Mouse (Mus musculus): Measurements from ENCODE around the gene Itpr1. TPM values are rescaled to one million over a fixed set of nuclear protein-coding genes. Genes with fewer than 3 reads are reported as not detected.
A peak's percentile ranks its signal among the peaks of the same experiment; 100 is the strongest.

Itpr1 gene
- polyA plus RNA-seq, 1 experiment from 2014 or later, result 5.5 TPM

GRCm38 (mm10) chr6:108240754-108241153 lies 27.9 kb downstream of the Itpr1 start:
- Histone ChIP-seq H3K36me3 (ENCODE audit: control insufficient read depth, insufficient read depth, low read length) (no peaks in the 10 kb centered on the region), H3K27me3 (ENCODE audit: control insufficient read depth, insufficient read depth, low read length) (no peaks in the 10 kb centered on the region), H3K9ac (replicated peaks; ENCODE audit: low read length) (no peak overlapping the region), H3K4me2 (ENCODE audit: low read length) (no peak overlapping the region), H3K4me1 (ENCODE audit: control insufficient read depth, insufficient read depth, low read length) (peaks cover 11% of the 10 kb centered on the region), H3K27ac (replicated peaks; ENCODE audit: low read depth, low read length) (no peak overlapping the region), H3K9me3 (ENCODE audit: control insufficient read depth, low read length) (no peaks in the 10 kb centered on the region), H3K4me3 (replicated peaks; ENCODE audit: low read depth, low read length) (no peak overlapping the region)
- ATAC-seq (ENCODE audit: low FRiP score, low TSS enrichment) (no peak), DNase-seq (peak; percentile 43)
- 75% methylated on average over 5 of the region's 5 CpGs for WGBS

GRCm38 (mm10) chr6:108244571-108244970 lies 31.7 kb downstream of the Itpr1 start:
- Histone ChIP-seq H3K9me3 (ENCODE audit: control insufficient read depth, low read length) (no peaks in the 10 kb centered on the region), H3K9ac (replicated peaks; ENCODE audit: low read length) (no peak overlapping the region), H3K36me3 (ENCODE audit: control insufficient read depth, insufficient read depth, low read length) (no peaks in the 10 kb centered on the region), H3K4me2 (ENCODE audit: low read length) (no peak overlapping the region), H3K27ac (replicated peaks; ENCODE audit: low read depth, low read length) (no peak overlapping the region), H3K4me1 (ENCODE audit: control insufficient read depth, insufficient read depth, low read length) (peaks cover 12% of the 10 kb centered on the region), H3K4me3 (replicated peaks; ENCODE audit: low read depth, low read length) (no peak overlapping the region), H3K27me3 (ENCODE audit: control insufficient read depth, insufficient read depth, low read length) (no peaks in the 10 kb centered on the region)
- whole genome bisulfite sequencing, result 92% methylated on average over 8 of the region's 8 CpGs
- no peak for DNase-seq
- no peak for ATAC-seq (ENCODE audit: low FRiP score, low TSS enrichment)

- no peak overlapping the region for H3K27ac ChIP-seq (replicated peaks; ENCODE audit: low read depth, low read length)
- no peaks in the 10 kb centered on the region for H3K36me3 ChIP-seq (ENCODE audit: control insufficient read depth, insufficient read depth, low read length)
- ATAC-seq (ENCODE audit: low FRiP score, low TSS enrichment) (no peak), DNase-seq (no peak)
- no peaks in the 10 kb centered on the region for H3K27me3 ChIP-seq (ENCODE audit: control insufficient read depth, insufficient read depth, low read length)
- no peaks in the 10 kb centered on the region for H3K9me3 ChIP-seq (ENCODE audit: control insufficient read depth, low read length)
- H3K9ac ChIP-seq (replicated peaks; ENCODE audit: low read length), result no peak overlapping the region
- H3K4me2 ChIP-seq (ENCODE audit: low read length), result no peak overlapping the region
- no peak overlapping the region for H3K4me3 ChIP-seq (replicated peaks; ENCODE audit: low read depth, low read length)
- H3K4me1 ChIP-seq (ENCODE audit: control insufficient read depth, insufficient read depth, low read length), result peaks cover 16% of the 10 kb centered on the region
- WGBS, result 89% methylated on average over 3 of the region's 3 CpGs
Measured at GRCm38 (mm10) chr6:108246369-108247085, 33.6 kb downstream of the Itpr1 start.

GRCm38 (mm10) chr6:108247211-108247610 lies 34.3 kb downstream of the Itpr1 start:
- H3K36me3 ChIP-seq (ENCODE audit: control insufficient read depth, insufficient read depth, low read length), result no peaks in the 10 kb centered on the region
- no peak overlapping the region for H3K27ac ChIP-seq (replicated peaks; ENCODE audit: low read depth, low read length)
- H3K9me3 ChIP-seq (ENCODE audit: control insufficient read depth, low read length), result no peaks in the 10 kb centered on the region
- peaks cover 16% of the 10 kb centered on the region for H3K4me1 ChIP-seq (ENCODE audit: control insufficient read depth, insufficient read depth, low read length)
- WGBS, result 87% methylated on average over 3 of the region's 3 CpGs
- no peak overlapping the region for H3K9ac ChIP-seq (replicated peaks; ENCODE audit: low read length)
- no peaks in the 10 kb centered on the region for H3K27me3 ChIP-seq (ENCODE audit: control insufficient read depth, insufficient read depth, low read length)
- no peak overlapping the region for H3K4me3 ChIP-seq (replicated peaks; ENCODE audit: low read depth, low read length)
- no peak for ATAC-seq (ENCODE audit: low FRiP score, low TSS enrichment)
- no peak overlapping the region for H3K4me2 ChIP-seq (ENCODE audit: low read length)
- no peak for DNase-seq

GRCm38 (mm10) chr6:108248519-108248918 lies 35.6 kb downstream of the Itpr1 start:
- no peaks in the 10 kb centered on the region for H3K9me3 ChIP-seq (ENCODE audit: control insufficient read depth, low read length)
- ATAC-seq (ENCODE audit: low FRiP score, low TSS enrichment), result peak; percentile 36
- no peak overlapping the region for H3K4me2 ChIP-seq (ENCODE audit: low read length)
- no peak overlapping the region for H3K4me3 ChIP-seq (replicated peaks; ENCODE audit: low read depth, low read length)
- DNase-seq, result peak; percentile 56
- no peaks in the 10 kb centered on the region for H3K27me3 ChIP-seq (ENCODE audit: control insufficient read depth, insufficient read depth, low read length)
- H3K27ac ChIP-seq (replicated peaks; ENCODE audit: low read depth, low read length), result peak overlapping the region; percentile 54; the same call in 1 of the 2 replicates
- peaks cover 16% of the 10 kb centered on the region for H3K4me1 ChIP-seq (ENCODE audit: control insufficient read depth, insufficient read depth, low read length)
- no peaks in the 10 kb centered on the region for H3K36me3 ChIP-seq (ENCODE audit: control insufficient read depth, insufficient read depth, low read length)
- H3K9ac ChIP-seq (replicated peaks; ENCODE audit: low read length), result no peak overlapping the region
- WGBS, result 27% methylated on average over 4 of the region's 4 CpGs

GRCm38 (mm10) chr6:108249031-108249917 lies 36.4 kb downstream of the Itpr1 start:
- Histone ChIP-seq H3K27me3 (ENCODE audit: control insufficient read depth, insufficient read depth, low read length) (no peaks in the 10 kb centered on the region), H3K9ac (replicated peaks; ENCODE audit: low read length) (no peak overlapping the region), H3K4me2 (ENCODE audit: low read length) (no peak overlapping the region), H3K4me1 (ENCODE audit: control insufficient read depth, insufficient read depth, low read length) (peaks cover 16% of the 10 kb centered on the region), H3K4me3 (replicated peaks; ENCODE audit: low read depth, low read length) (no peak overlapping the region), H3K27ac (replicated peaks; ENCODE audit: low read depth, low read length) (peak overlapping the region; percentile 54), H3K9me3 (ENCODE audit: control insufficient read depth, low read length) (no peaks in the 10 kb centered on the region), H3K36me3 (ENCODE audit: control insufficient read depth, insufficient read depth, low read length) (no peaks in the 10 kb centered on the region)
- ATAC-seq (ENCODE audit: low FRiP score, low TSS enrichment), result peak; percentile 26; the same call in 1 of the 2 replicates
- DNase-seq, result peak; percentile 46
- 7% methylated on average over 9 of the region's 9 CpGs for WGBS

- peak; percentile 64 for DNase-seq
- no peaks in the 10 kb centered on the region for H3K27me3 ChIP-seq (ENCODE audit: control insufficient read depth, insufficient read depth, low read length)
- ATAC-seq (ENCODE audit: low FRiP score, low TSS enrichment), result peak; percentile 54; the same call in 1 of the 2 replicates
- H3K4me3 ChIP-seq (replicated peaks; ENCODE audit: low read depth, low read length), result no peak overlapping the region
- WGBS, result 35% methylated on average over 3 of the region's 3 CpGs
- no peaks in the 10 kb centered on the region for H3K36me3 ChIP-seq (ENCODE audit: control insufficient read depth, insufficient read depth, low read length)
- no peak overlapping the region for H3K4me2 ChIP-seq (ENCODE audit: low read length)
- H3K9me3 ChIP-seq (ENCODE audit: control insufficient read depth, low read length), result no peaks in the 10 kb centered on the region
- no peak overlapping the region for H3K27ac ChIP-seq (replicated peaks; ENCODE audit: low read depth, low read length)
- H3K4me1 ChIP-seq (ENCODE audit: control insufficient read depth, insufficient read depth, low read length), result peaks cover 16% of the 10 kb centered on the region
- H3K9ac ChIP-seq (replicated peaks; ENCODE audit: low read length), result no peak overlapping the region
Measured at GRCm38 (mm10) chr6:108249918-108250225, 37.0 kb downstream of the Itpr1 start.

- peaks cover 16% of the 10 kb centered on the region for H3K4me1 ChIP-seq (ENCODE audit: control insufficient read depth, insufficient read depth, low read length)
- H3K9me3 ChIP-seq (ENCODE audit: control insufficient read depth, low read length), result no peaks in the 10 kb centered on the region
- H3K4me2 ChIP-seq (ENCODE audit: low read length), result no peak overlapping the region
- no peaks in the 10 kb centered on the region for H3K27me3 ChIP-seq (ENCODE audit: control insufficient read depth, insufficient read depth, low read length)
- ATAC-seq (ENCODE audit: low FRiP score, low TSS enrichment) (no peak), DNase-seq (no peak)
- WGBS, result 59% methylated on average over 4 of the region's 4 CpGs
- H3K36me3 ChIP-seq (ENCODE audit: control insufficient read depth, insufficient read depth, low read length), result no peaks in the 10 kb centered on the region
- no peak overlapping the region for H3K9ac ChIP-seq (replicated peaks; ENCODE audit: low read length)
- no peak overlapping the region for H3K4me3 ChIP-seq (replicated peaks; ENCODE audit: low read depth, low read length)
- no peak overlapping the region for H3K27ac ChIP-seq (replicated peaks; ENCODE audit: low read depth, low read length)
Measured at GRCm38 (mm10) chr6:108250416-108250815, 37.5 kb downstream of the Itpr1 start.
